Mouse (Mus musculus) retina, embryonic 14.5 days (tissue): ENCODE measurements around the gene Insyn1.
A peak's percentile ranks its signal among the peaks of the same experiment; 100 is the strongest.

Experiments used
- DNase-seq: peaks from one replicate; pipeline ENCODE4 v3.0.0-alpha.2; 2015; ENCODE audit warnings: low spot score

Gene Insyn1

DNA sequence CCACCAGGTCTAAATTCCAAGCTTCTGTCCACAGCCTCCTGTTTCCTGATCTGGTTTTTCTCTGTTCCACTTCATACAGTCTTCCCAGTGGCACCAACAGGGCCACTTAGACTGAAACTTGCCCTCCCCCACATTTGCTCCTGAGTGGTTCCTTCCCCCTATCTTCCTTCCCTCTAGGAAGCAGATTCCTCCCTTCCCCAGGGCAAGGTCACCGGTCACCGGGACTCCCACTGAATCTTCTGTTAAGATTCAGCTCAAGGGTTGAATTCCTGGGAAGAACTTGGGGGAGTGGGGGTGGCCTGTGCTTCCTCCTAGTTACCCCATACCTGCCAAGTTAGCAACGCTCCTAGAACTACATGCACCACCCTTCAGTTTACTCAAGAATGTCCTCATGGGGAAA lies 1.3 kb upstream of the Insyn1 start:
- DNase-seq = no peak

DNA sequence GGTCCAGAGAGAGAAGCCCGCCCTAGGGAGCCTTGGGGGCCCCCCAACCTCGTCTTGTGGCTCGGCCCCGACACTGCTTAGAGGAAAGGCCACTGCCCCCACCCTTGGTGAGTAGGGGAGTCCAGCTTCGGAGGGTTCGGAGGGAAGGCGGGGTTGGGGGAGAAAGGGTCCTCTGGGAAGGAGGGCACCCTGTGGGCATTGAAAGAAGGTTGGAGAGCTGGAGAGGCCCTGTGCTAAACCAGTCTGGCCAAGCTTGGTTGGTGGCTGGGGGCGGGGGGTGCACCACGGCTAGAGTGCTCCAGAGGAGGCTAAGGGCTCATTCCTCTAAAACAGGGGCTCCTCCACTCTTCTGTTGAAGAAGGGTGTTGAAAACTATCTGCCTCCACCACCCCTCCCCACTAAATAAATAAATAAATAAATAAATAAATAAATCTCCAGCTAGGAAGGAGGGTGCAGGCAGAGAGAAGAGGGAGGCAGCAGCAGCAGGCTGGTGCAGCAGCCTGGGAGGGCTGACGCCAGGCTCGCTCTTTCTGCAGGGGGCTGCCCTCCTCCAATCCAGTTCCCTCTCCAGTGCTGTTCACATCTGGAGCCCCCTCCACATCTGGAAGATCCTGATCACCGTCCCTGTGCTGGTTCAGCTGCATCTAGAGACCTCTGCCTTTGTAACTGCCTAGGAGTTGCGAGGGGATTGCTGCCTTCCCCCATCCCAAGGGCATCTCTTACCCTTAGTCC lies 896 bp downstream of the Insyn1 start:
- peak; percentile 35 for DNase-seq

DNA sequence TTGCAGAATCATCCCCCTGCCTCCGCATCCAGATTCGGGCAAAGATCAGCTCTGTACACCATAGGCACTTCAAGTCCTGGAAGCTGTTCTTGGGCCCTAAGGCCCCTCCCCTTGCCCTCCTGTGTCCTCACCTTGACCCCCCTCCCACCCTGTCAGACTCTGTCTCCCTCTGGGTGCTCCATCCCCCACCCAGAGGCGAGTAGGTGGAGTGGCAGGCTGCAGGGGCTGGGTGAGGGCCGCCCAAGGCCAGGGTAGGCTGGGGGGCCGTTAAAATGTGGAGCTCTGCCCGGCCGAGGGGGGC lies 1.4 kb downstream of the Insyn1 start:
- DNase-seq = no peak

DNA sequence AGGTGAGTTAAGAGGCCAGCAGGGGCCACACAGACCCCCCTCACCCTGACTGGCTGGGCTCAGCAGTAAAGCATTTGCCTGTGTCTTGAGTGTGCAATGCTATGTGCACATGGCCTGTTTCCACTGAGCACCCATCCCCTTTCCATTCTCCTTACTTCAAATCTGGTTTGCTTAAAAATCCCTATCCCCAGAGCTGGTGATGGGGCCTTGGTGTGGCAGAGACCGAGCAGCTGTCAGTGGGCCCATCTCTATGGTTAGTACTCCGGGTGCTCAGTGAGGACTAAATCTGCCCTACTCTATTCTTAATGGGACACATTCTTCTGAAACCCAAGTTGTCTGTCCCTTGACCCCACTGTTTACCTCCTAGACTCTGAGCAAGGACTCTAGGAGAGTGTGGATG lies 2.0 kb downstream of the Insyn1 start:
- no peak for DNase-seq

- DNase-seq = no peak
Observed at GRCm38 (mm10) chr9:58495035-58495434, 6.6 kb downstream of the Insyn1 start.

GRCm38 (mm10) chr9:58496470-58497182 lies 8.2 kb downstream of the Insyn1 start:
- DNase-seq = peak; percentile 43

- no peak for DNase-seq
Observed at GRCm38 (mm10) chr9:58497942-58498341, 9.5 kb downstream of the Insyn1 start.

DNA sequence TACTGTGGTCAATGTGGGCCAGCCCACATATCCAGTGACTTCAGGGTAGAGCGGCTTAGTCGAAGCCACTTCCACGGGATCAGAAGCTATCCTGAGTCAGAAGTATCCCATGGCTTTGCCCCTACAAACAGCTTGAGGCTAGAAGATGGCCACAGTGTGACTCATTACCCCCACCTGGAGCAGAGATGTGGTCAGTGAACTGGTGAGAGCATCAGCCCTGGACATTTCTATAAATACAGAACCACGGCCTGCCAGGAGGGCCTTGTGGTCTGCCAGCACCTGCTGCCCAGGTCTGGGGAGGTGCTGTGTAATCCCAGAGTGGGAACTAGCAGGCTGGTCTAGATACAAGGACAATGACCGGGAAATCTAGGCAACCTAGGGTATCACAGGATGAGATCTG lies 12.5 kb downstream of the Insyn1 start:
- no peak for DNase-seq

GRCm38 (mm10) chr9:58507216-58508005 lies 19.0 kb downstream of the Insyn1 start:
- DNase-seq = no peak

GRCm38 (mm10) chr9:58510452-58510851 lies 22.0 kb downstream of the Insyn1 start:
- no peak for DNase-seq

- peak; percentile 61 for DNase-seq
Observed at GRCm38 (mm10) chr9:58513749-58514148, 25.3 kb downstream of the Insyn1 start.

DNA sequence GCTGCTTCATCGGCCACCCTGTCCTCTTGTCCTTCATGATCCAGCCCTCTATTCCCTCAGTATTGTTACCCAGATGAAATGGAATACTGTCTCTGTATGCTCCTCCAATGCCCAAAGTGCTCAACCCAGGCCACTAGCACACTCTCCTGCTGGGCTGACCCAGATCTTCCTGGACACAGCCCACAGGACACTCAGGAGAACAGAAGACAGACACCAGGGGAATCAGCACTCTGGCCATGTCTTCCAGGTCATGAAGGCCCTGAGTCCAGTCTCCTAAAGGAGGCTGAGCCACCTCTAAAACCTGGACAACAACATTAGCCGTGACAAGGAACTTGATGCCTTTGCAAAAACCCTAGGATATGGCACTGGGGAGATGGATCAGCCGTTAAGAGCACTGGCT lies 28.1 kb downstream of the Insyn1 start:
- DNase-seq = no peak

GRCm38 (mm10) chr9:58517866-58518750 lies 29.7 kb downstream of the Insyn1 start:
- no peak for DNase-seq

DNA sequence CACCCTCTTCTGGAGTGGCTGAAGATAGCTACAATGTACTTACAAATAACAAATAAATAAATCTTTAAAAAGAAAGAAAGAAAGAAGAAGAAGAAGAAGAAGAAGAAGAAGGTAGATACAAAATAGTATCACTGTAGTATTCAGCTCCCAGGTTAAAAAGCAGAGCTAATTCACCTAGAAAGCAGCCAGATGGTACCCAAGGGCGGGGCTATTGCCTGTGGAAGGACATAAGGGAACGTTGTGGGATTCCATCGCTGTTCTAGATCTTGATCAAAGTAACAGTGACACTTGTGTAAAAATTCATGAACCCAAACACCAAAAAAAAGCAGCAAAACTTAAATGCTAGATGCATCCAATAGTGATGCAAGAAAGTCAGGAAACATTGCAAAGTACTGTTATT lies 31.6 kb downstream of the Insyn1 start:
- DNase-seq = no peak

- no peak for DNase-seq
Observed at GRCm38 (mm10) chr9:58520816-58521581, 32.6 kb downstream of the Insyn1 start.

- DNase-seq = no peak
Observed at GRCm38 (mm10) chr9:58521883-58522423, 33.5 kb downstream of the Insyn1 start.

DNA sequence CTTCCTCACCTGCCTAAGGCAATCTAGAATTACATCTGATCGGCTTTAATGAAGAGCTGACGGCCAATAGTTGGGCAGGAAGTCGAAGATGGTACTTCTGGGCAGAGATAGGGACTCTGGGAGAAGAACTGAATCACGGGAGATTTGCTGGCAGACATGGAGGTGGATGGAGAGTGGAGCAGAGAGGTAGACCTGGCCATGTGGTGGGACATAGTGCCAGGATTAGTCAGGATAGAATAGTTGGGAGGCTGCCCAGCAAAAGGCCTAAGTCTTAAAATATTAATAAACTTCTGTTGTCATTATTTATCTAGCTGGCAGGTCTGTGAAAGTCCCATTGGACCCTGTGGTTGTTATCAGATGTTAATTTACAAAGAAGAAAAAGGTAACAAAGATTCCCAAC lies 36.7 kb downstream of the Insyn1 start:
- no peak for DNase-seq

DNA sequence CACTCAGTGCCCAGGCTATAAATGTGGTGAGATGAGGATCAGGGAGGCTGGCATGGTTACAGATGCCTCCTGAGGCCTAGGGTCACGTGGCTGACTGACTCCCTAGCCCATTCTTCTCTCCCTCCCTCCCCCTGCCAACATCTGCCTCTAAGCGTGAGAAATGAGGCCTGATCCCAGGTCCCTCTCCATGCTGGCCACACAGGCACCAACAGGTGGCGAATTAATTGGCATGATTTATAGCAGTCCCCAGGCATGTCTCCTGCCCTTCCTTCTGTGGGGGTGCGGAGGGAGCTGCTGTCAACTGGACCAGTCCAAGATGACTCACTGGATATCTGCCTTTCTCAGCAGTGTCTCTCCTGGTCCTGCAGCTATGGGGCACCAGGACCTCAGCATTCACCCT lies 39.4 kb downstream of the Insyn1 start:
- no peak for DNase-seq

- DNase-seq = no peak
Observed at GRCm38 (mm10) chr9:58530407-58530806, 42.0 kb downstream of the Insyn1 start.

GRCm38 (mm10) chr9:58532236-58532635 lies 43.8 kb downstream of the Insyn1 start:
- no peak for DNase-seq

DNA sequence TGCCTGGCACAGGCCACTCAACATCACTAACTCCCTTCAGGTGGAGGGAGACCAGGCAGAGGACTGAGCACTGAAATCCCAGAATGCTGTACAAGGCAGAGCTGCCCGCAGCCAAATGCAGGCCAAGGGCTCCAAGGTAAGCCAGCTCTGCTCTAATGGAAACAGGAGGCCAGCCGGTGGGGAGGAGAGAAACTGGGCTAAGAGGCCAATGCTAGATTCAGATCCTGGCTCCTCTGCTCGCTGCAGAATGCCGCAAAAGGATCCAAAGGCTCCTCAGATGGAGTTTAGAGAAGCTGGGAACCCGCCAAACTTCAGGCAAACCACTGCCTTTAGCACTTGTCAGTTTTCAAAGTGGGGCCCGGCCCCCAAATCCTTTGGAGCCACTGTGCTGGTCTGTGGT lies 44.9 kb downstream of the Insyn1 start:
- no peak for DNase-seq
